Mouse (Mus musculus): ENCODE data around the gene Rab20.

- no peak for TF ChIP-seq CTCF (IDR thresholded peaks at IDR 0.05; ENCODE audit: extremely low read depth, insufficient read depth, low read length)
- TF ChIP-seq POLR2A (IDR thresholded peaks at IDR 0.05; ENCODE audit: extremely low read depth, insufficient read depth, low read length) = no peak
Observed at GRCm38 (mm10) chr8:11498281-11498680, 19.8 kb upstream of the Rab20 start.
